Mouse (Mus musculus): ENCODE data around the gene Lpar3. TPM values are rescaled to one million over a fixed set of nuclear protein-coding genes. Genes with fewer than 3 reads are reported as not detected.

The Lpar3 gene
- total and polyA plus RNA-seq, 2 experiments from 2014 or later, result 0.43 to 0.92 TPM

DNA sequence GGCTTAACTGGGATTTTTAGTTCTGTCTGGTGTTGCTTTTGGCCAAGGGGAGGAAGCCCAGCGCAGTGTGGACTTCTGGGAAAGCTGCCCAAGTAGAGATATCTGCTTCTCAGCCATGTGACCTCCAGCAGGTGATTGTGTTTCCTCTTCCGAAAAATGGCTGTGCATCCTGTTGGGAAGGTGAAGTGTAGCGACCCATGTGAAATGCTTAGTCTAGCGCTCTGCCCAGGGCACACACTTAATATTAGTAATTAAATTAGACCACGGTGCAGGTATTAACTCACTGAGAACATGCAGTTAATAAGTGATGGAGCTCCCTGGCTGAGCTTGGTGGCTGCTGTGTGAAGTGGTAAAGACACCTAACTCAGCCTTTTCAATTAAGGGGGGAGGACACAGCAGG, 16.9 kb downstream of the Lpar3 start:
- Histone ChIP-seq H3K4me2 (ENCODE audit: low read depth) (no peak overlapping the region), H3K9ac (no peak overlapping the region), H3K4me1 (ENCODE audit: insufficient read depth) (no peaks in the 10 kb centered on the region), H3K27me3 (ENCODE audit: insufficient read depth, low read length) (0 out of 2 replicates have a peak, but pooled peaks cover 3% of the 10 kb centered on the region), H3K4me3 (ENCODE audit: low read depth, low read length) (no peak overlapping the region), H3K27ac (ENCODE audit: low read depth, low read length) (no peak overlapping the region), H3K36me3 (ENCODE audit: insufficient read depth) (no peaks in the 10 kb centered on the region), H3K9me3 (ENCODE audit: low read length) (no peaks in the 10 kb centered on the region)
- ATAC-seq (no peak), DNase-seq (no peak)
- 77% methylated on average over 5 of the region's 5 CpGs for WGBS
- no peak for TF ChIP-seq CTCF (IDR thresholded peaks at IDR 0.05; ENCODE audit: low read depth)

DNA sequence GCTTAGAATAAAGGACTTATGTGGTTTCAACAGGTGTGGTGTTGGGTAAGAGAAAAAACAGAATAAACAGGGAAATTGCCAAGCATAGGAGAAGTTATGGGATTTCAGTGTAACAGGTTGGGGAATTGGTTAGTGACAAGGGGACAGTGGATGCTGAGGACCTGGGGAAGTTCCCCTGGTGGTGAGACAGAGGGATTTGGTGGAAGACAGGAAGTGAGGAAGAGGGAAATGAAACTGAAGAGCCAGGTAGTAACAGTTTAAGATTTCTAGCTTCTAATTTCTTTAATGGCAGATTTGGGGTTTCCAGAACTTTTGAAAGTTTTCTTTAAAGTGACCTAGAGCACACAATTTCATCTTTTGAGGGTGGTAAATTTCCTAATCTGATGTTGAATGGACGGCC, 23.9 kb downstream of the Lpar3 start:
- no peak for TF ChIP-seq CTCF (IDR thresholded peaks at IDR 0.05; ENCODE audit: low read depth)
- H3K4me3 ChIP-seq (ENCODE audit: low read depth, low read length), result no peak overlapping the region
- H3K9me3 ChIP-seq (ENCODE audit: low read length), result no peaks in the 10 kb centered on the region
- no peak for DNase-seq
- whole genome bisulfite sequencing, result 87% methylated on average over 1 of the region's 1 CpGs
- no peak overlapping the region for H3K4me2 ChIP-seq (ENCODE audit: low read depth)
- no peak for ATAC-seq
- H3K9ac ChIP-seq, result no peak overlapping the region
- no peak overlapping the region for H3K27ac ChIP-seq (ENCODE audit: low read depth, low read length)
- no peaks in the 10 kb centered on the region for H3K27me3 ChIP-seq (ENCODE audit: insufficient read depth, low read length)
- no peaks in the 10 kb centered on the region for H3K4me1 ChIP-seq (ENCODE audit: insufficient read depth)
- H3K36me3 ChIP-seq (ENCODE audit: insufficient read depth), result no peaks in the 10 kb centered on the region

GRCm38 (mm10) chr3:146246557-146246956, 25.8 kb downstream of the Lpar3 start:
- Histone ChIP-seq H3K27me3 (ENCODE audit: insufficient read depth, low read length) (no peaks in the 10 kb centered on the region), H3K9ac (no peak overlapping the region), H3K36me3 (ENCODE audit: insufficient read depth) (no peaks in the 10 kb centered on the region), H3K27ac (ENCODE audit: low read depth, low read length) (no peak overlapping the region), H3K4me3 (ENCODE audit: low read depth, low read length) (no peak overlapping the region), H3K9me3 (ENCODE audit: low read length) (no peaks in the 10 kb centered on the region), H3K4me1 (ENCODE audit: insufficient read depth) (no peaks in the 10 kb centered on the region), H3K4me2 (ENCODE audit: low read depth) (no peak overlapping the region)
- TF ChIP-seq CTCF (IDR thresholded peaks at IDR 0.05; ENCODE audit: low read depth), result no peak
- ATAC-seq (no peak), DNase-seq (no peak)
- 84% methylated on average over 8 of the region's 8 CpGs for WGBS

DNA sequence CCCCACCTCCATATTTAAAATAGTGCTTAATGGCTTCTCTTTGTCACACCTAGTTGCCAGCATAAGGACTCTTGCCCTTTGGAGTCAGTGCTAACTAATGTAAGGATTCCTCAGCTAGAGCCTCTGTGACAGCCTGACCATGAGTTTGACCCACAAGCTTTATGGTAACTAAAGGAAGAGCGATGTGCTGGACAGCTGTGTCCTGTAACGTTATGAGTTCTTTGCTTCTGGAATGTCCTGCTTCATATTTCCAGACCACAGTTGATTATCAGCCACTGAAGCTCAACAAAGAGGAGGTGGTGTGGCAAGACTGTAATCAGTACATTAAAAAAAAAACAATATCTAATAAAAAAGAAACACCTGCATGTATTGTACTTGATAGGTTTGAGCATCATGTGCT, 26.2 kb downstream of the Lpar3 start:
- no peak for ATAC-seq
- WGBS, result 97% methylated on average over 2 of the region's 2 CpGs
- Histone ChIP-seq H3K9ac (no peak overlapping the region), H3K27ac (ENCODE audit: low read depth, low read length) (no peak overlapping the region), H3K9me3 (ENCODE audit: low read length) (no peaks in the 10 kb centered on the region), H3K36me3 (ENCODE audit: insufficient read depth) (no peaks in the 10 kb centered on the region), H3K27me3 (ENCODE audit: insufficient read depth, low read length) (no peaks in the 10 kb centered on the region), H3K4me1 (ENCODE audit: insufficient read depth) (no peaks in the 10 kb centered on the region), H3K4me2 (ENCODE audit: low read depth) (no peak overlapping the region), H3K4me3 (ENCODE audit: low read depth, low read length) (no peak overlapping the region)
- no peak for DNase-seq
- TF ChIP-seq CTCF (IDR thresholded peaks at IDR 0.05; ENCODE audit: low read depth), result no peak

GRCm38 (mm10) chr3:146249895-146250294, 29.1 kb downstream of the Lpar3 start:
- H3K9me3 ChIP-seq (ENCODE audit: low read length), result no peaks in the 10 kb centered on the region

GRCm38 (mm10) chr3:146251771-146252170, 31.0 kb downstream of the Lpar3 start:
- H3K4me2 ChIP-seq (ENCODE audit: low read depth), result no peak overlapping the region
- DNase-seq, result no peak
- H3K9me3 ChIP-seq (ENCODE audit: low read length), result no peaks in the 10 kb centered on the region
- WGBS, result 89% methylated on average over 6 of the region's 6 CpGs
- H3K27me3 ChIP-seq (ENCODE audit: insufficient read depth, low read length), result no peaks in the 10 kb centered on the region
- no peak for ATAC-seq
- H3K9ac ChIP-seq, result no peak overlapping the region
- no peaks in the 10 kb centered on the region for H3K36me3 ChIP-seq (ENCODE audit: insufficient read depth)
- no peak overlapping the region for H3K4me3 ChIP-seq (ENCODE audit: low read depth, low read length)
- no peaks in the 10 kb centered on the region for H3K4me1 ChIP-seq (ENCODE audit: insufficient read depth)
- no peak for TF ChIP-seq CTCF (IDR thresholded peaks at IDR 0.05; ENCODE audit: low read depth)
- no peak overlapping the region for H3K27ac ChIP-seq (ENCODE audit: low read depth, low read length)

More at GRCm38 (mm10) chr3:146249895-146250294, 29.1 kb downstream of the Lpar3 start:
- Histone ChIP-seq H3K4me3 (ENCODE audit: low read depth, low read length) (no peak overlapping the region), H3K4me1 (ENCODE audit: insufficient read depth) (no peaks in the 10 kb centered on the region), H3K9ac (no peak overlapping the region), H3K27ac (ENCODE audit: low read depth, low read length) (no peak overlapping the region), H3K36me3 (ENCODE audit: insufficient read depth) (no peaks in the 10 kb centered on the region), H3K27me3 (ENCODE audit: insufficient read depth, low read length) (no peaks in the 10 kb centered on the region), H3K4me2 (ENCODE audit: low read depth) (no peak overlapping the region)
- ATAC-seq (no peak), DNase-seq (no peak)
- 85% methylated on average over 8 of the region's 8 CpGs for WGBS
- no peak for TF ChIP-seq CTCF (IDR thresholded peaks at IDR 0.05; ENCODE audit: low read depth)

GRCm38 (mm10) chr3:146253736-146254320, 33.1 kb downstream of the Lpar3 start:
- Histone ChIP-seq H3K4me2 (ENCODE audit: low read depth) (no peak overlapping the region), H3K27ac (ENCODE audit: low read depth, low read length) (no peak overlapping the region), H3K4me3 (ENCODE audit: low read depth, low read length) (no peak overlapping the region), H3K4me1 (ENCODE audit: insufficient read depth) (no peaks in the 10 kb centered on the region), H3K36me3 (ENCODE audit: insufficient read depth) (no peaks in the 10 kb centered on the region), H3K9ac (no peak overlapping the region), H3K9me3 (ENCODE audit: low read length) (no peaks in the 10 kb centered on the region), H3K27me3 (ENCODE audit: insufficient read depth, low read length) (no peaks in the 10 kb centered on the region)
- DNase-seq, result no peak
- WGBS, result 59% methylated on average over 3 of the region's 3 CpGs
- no peak for ATAC-seq
- no peak for TF ChIP-seq CTCF (IDR thresholded peaks at IDR 0.05; ENCODE audit: low read depth)

Measured in forebrain, postnatal 0 days (tissue).